Mouse (Mus musculus): ENCODE measurements at regions not wholly inside any gene's neighbourhood (a gene's known extent, or its start where the extent isn't known, plus 50 kb on each side); places are given as distances from the start of the nearest gene placed in this dataset.
A peak's percentile ranks its signal among the peaks of the same experiment; 100 is the strongest.
"Not testable (repeated sequence)": the region's sequence is repeated elsewhere in the genome, so short reads cannot be mapped to it uniquely, and the experiment has no call there.

DNA sequence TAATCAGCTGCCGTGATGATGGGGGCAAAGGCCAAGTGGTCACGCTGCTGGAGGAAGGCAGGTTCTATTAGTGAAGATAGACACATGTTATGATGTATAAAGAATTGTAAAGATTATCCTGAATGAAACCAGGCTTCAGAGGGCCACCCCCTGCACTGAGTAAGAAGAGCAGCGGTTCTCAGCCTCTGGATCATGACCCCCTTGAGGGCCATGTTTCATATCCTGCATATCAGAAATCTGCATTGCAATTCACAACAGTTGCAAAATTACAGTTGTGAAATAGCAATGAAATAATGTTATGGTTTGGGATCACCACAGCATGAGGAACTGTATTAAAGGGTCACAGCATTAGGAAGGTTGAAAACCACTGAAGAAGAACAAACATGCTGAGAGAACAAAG lies 162.5 kb upstream of the Zranb2 start:
- DNase-seq (ENCODE audit: low read depth, low spot score): no peak

DNA sequence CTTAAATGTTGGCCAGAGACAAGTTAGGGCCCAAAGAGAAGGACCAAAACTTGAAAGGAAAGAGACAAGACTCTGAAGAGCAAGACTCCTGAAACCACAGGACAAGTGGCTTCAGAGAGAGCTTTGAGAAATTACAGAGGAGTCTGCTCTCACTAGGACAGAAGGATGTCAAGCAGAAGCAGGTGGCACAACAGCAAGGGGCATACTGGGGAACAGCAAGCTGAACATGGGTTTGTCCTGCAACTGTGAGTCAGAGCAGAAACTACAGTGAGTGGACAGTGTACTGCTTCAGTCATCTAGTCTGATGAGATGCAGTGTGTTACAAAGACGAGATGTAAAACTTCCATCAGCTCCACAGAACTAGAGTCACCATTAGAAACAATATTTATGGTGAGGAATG lies 160.6 kb upstream of the Zranb2 start:
- DNase-seq (ENCODE audit: low read depth, low spot score): peak; percentile 78

DNA sequence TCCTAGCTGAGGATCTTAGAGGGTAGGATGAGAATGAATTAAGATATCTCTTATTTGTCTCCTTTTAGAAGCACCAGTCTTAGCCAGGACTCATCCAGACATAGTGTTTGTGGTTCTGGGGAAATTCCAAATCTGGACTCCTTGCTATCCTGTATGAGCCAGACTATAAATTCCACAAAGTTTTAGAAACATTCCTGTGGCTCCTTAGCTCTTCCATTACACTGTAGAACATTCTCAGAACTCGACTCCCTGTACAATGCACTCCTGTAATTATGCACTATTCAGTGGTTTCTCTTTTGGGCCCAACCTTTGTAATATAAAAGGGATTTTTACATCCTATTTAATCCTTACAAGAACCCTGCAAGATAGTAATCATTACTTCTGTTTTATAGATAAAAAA lies 159.8 kb upstream of the Zranb2 start:
- no peak for DNase-seq (ENCODE audit: low read depth, low spot score)

DNA sequence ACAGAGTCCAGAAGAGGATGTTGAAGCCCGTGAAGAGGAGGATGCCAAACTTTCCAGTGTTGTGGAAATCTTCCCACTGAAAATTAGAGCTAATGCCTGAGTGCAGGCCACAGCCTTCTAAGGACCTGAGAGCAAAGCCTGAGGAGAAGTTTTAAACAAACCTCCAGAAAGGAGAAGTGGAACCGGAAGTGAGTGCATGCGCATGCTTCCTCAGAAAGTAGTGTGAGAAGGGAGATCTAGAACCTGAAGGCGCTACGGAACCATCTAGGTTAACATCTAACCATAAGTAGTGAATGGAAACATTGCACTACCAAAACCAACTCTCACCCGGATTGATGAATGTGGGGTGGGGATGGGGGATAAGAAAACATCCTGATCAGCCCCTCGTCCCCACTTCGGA lies 156.4 kb upstream of the Zranb2 start:
- no peak for DNase-seq (ENCODE audit: low read depth, low spot score)

DNA sequence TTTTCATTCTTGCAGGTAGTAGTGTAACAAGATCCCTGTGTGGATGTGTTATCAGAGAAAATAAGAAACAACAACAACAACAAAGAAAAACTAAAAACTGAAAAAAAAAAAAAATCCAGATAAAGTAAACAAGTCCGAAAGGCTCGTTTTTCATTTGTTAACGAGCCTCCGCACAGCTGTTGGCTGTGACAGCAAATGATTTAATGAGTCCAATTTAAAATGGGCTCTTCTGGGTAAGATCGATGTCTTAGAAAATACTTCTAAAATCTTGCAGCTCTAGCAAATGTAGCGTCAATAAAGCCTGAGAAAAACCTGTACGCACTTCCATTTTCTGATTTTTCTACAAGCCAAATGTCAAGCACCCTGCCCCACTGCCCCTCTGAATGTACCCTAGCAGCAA lies 155.8 kb upstream of the Zranb2 start:
- no peak for DNase-seq (ENCODE audit: low read depth, low spot score)

DNA sequence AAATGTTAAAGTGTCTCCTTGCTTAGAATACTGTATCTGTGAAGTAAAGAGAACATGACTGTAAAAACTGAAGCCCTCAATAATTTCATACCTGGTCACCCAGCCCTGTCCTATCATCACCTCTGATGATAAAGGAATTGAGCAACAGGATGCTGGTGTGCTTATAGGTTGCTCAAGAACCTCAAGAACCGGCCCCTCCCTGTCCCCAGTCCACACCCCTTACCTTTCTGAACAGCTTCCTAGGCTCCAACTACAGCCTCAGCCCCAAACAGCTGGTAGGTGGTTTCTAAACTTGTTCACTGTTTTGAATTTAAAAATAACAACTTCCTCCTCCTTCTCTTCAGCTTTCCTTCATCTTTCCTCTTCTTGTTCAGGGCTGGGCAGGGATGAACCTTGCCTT lies 142.1 kb upstream of the Zranb2 start:
- peak; percentile 43 for DNase-seq (ENCODE audit: low read depth, low spot score)

DNA sequence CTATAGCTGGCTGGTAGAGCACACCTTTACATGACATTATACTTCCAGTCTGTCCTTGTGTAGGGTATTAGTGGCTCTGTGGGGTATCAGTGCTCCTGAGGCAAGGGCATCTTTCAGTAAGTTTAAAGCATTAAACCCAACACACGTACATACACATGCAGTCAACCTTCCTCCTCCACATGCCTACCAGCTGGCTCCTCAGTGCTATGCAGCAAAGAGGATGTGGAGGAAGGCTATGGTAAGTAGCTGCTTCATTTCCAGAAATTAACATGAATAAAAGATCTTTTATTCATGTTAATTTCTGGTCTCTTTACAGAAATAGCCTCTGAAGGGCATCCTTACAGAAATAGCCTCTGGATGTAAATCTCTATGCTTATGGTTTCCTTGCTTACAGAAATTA lies 140.1 kb upstream of the Zranb2 start:
- peak; percentile 42 for DNase-seq (ENCODE audit: low read depth, low spot score)

DNA sequence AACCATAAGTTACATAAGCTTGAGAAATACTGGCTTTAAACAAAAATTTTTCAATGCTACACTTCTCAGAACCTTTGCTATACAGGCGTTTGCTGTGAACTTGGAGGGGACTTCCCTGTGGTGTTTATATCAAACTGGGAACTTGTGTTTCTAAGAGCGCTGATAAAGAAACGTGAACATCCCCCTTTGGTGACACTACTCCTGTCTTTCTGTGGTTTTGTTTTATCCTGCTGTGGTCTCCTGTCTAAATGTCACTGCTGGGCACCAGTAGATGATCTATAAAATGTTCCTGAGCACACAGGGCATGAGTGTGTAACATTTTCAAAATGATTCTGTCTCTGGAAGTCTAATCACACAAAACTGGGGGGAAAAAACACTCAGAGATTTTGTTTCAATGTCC lies 134.1 kb upstream of the Zranb2 start:
- no peak for DNase-seq (ENCODE audit: low read depth, low spot score)

DNA sequence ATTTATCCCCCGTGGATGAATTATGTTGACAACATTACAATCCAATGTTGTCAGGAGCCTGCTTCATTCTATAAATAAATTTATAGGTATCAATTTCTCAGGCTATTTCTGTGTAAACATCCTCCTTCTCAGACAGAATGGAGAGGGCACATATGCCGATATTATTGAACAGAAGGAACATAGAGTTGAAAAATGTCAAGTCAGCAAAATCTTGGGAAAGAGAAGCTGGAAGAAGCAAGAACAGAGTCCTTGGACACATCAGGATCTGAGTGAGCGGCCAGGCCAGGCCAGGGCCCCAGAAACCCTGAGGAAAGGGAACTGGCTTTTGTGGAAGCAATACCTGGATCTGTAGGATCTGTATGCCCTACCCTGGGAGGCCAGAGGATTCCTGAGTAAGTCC lies 129.9 kb upstream of the Zranb2 start:
- no peak for DNase-seq (ENCODE audit: low read depth, low spot score)

DNA sequence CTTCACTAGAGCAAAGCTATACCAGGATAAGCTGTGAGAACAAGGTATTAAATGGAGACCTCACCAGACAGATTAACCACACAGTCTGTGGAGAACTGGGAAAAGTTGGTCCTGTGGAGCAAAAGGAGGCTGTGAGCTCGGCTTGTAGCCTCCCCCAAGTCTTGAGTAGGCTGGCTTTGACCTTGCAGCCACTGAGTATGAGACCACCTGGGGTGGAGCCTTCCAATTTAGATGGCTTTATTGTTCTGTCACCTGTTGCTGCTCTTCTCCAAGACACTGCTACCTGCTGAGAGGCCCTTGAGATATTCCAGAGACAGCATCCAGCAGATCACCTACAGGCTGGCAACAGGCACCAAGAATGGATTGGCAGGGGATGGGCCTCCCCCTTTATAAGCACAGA lies 110.5 kb upstream of the Zranb2 start:
- not testable (repeated sequence) for DNase-seq (ENCODE audit: low read depth, low spot score)

DNA sequence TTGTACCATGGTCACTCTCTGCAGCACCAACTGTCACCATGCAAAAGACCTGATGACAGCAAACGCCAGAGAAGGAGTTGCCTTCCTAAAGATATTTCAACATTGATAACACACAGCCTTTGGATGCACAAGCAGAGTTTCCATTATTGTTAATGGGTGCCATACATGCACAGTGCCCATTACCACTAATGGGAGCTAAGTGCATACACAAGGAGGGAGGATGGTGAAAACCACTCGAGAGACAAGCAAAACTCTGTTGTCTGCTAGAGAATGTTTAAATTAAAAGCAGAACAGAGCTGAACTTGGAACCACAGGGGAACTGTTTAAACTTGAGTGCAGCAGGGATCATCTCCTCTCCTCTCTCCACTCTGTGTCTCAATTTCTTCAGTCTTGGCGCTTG lies 107.2 kb upstream of the Zranb2 start:
- no peak for DNase-seq (ENCODE audit: low read depth, low spot score)

DNA sequence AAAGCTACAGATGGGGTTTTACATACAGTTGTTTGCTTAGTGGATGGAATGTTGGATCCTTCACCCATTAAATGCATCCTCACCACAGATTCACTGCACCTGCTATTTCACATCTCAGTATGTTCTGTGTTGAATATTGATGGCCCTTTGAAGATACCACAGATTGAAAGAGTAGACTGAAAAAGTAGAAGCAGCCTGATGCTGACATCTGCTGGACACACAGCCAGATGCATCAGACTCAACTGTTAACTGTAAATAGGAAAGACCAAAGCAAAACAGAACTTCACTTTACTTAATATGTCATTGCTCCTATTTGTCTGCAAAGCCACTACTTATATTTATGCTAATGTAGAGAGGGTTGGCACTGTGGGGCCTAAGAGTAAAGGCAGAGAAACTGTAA lies 84.2 kb upstream of the Zranb2 start:
- peak; percentile 82 for DNase-seq (ENCODE audit: low read depth, low spot score)

DNA sequence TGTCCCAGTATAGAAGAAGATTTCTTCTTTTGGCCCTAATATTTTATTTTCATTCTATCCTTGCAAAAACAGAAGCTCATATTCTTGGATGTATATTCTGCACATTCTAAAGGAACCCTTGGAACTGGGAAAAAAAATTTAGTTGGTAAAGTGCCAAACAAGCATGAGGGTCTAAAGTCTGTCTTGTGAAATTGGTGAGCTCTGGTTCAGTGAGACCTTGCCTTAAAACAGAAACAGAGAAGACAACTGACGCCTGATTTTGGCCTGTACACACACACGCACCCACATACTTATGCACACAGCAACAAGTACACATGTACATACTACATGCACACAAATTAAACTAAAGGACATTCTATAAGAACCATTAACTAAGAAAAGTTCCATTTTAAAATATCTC lies 62.4 kb upstream of the Zranb2 start:
- no peak for DNase-seq (ENCODE audit: low read depth, low spot score)

DNA sequence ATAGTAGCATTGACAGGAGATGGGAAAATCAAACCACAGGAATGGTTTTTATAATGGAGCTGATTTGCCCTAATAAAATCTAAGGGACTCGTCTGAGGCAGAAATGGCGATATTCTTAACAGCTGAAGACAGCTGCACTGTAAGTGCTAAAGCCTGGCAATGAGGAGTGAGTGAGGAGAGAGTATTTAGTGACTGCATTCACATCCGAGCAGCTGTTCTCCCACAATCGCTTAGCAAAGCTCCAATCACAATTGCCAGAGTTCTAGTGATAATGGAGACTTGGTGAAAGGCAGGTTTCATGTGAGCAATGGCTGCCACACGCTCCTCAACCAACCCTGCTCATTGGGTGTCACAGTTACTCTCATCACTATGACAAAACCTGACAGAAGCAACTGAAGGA lies 61.3 kb upstream of the Zranb2 start:
- peak; percentile 20 for DNase-seq (ENCODE audit: low read depth, low spot score)

DNA sequence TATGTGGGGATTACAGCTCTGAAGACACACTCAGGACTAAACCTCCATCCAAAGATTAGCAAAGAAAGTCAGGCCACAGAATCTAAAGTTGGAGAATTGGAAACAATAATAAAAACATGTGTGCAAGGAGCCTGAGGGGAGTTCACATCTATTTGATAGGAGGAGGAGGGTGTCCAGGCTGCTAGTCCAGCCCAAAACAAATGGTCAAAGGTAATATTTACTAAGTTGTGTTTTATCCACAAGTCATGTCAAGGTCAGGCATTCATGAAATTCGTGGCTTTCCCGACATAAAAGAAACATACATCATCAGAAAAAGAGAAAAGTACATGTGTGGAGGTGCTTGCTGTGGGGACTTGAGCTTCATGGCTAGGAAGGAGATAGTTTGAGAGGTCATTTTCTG lies 56.2 kb upstream of the Zranb2 start:
- no peak for DNase-seq (ENCODE audit: low read depth, low spot score)
